Mouse (Mus musculus): Measurements from ENCODE around the gene Gimap1. TPM values are rescaled to one million over a fixed set of nuclear protein-coding genes. Genes with fewer than 3 reads are reported as not detected.

Gimap1 gene
- polyA plus RNA-seq, 1 experiment from 2014 or later = 5.9 TPM

- Histone ChIP-seq H3K36me3 (replicated peaks) (no peaks in the 10 kb centered on the region), H3K27me3 (ENCODE audit: poor library complexity, severe bottlenecking) (no peaks in the 10 kb centered on the region), H3K4me3 (no peak within 1 kb of the TSS), H3K4me1 (0 out of 2 replicates have a peak, but pooled peaks cover 3% of the 10 kb centered on the region), H3K27ac (no peak within 1 kb of the TSS), H3K9me3 (no peaks in the 10 kb centered on the region)
- no peak for DNase-seq (ENCODE audit: extremely low spot score, low spot score)
- 64% methylated on average over 2 of the region's 2 CpGs for WGBS
Observed at GRCm38 (mm10) chr6:48718455-48718854, 20.4 kb upstream of the Gimap1 start, which contains the start of the genes Gm28053 and Gimap7. TSS of gene Gm28053 (plus strand) at chr6:48718607. TSS of gene Gimap7 (plus strand) at chr6:48718621.

- 90% methylated on average over 4 of the region's 4 CpGs for WGBS
- no peak overlapping the region for H3K27ac ChIP-seq
- no peaks in the 10 kb centered on the region for H3K36me3 ChIP-seq (replicated peaks)
- no peak for DNase-seq (ENCODE audit: extremely low spot score, low spot score)
- H3K27me3 ChIP-seq (ENCODE audit: poor library complexity, severe bottlenecking) = no peaks in the 10 kb centered on the region
- no peaks in the 10 kb centered on the region for H3K9me3 ChIP-seq
- peaks cover 9% of the 10 kb centered on the region for H3K4me1 ChIP-seq
- H3K4me3 ChIP-seq = no peak overlapping the region
Observed at GRCm38 (mm10) chr6:48720326-48720725, 18.5 kb upstream of the Gimap1 start.

- H3K9me3 ChIP-seq = no peaks in the 10 kb centered on the region
- DNase-seq (ENCODE audit: extremely low spot score, low spot score) = no peak
- H3K4me3 ChIP-seq = no peak overlapping the region
- WGBS = 88% methylated on average over 8 of the region's 8 CpGs
- peaks cover 14% of the 10 kb centered on the region for H3K4me1 ChIP-seq
- H3K27me3 ChIP-seq (ENCODE audit: poor library complexity, severe bottlenecking) = no peaks in the 10 kb centered on the region
- H3K27ac ChIP-seq = no peak overlapping the region
- no peaks in the 10 kb centered on the region for H3K36me3 ChIP-seq (replicated peaks)
Observed at GRCm38 (mm10) chr6:48723468-48723867, 15.4 kb upstream of the Gimap1 start.

- H3K4me3 ChIP-seq = no peak overlapping the region
- H3K27ac ChIP-seq = no peak overlapping the region
- DNase-seq (ENCODE audit: extremely low spot score, low spot score) = no peak
- peaks cover 14% of the 10 kb centered on the region for H3K4me1 ChIP-seq
- H3K9me3 ChIP-seq = no peaks in the 10 kb centered on the region
- WGBS = 0% methylated on average over 1 of the region's 1 CpGs
- no peaks in the 10 kb centered on the region for H3K27me3 ChIP-seq (ENCODE audit: poor library complexity, severe bottlenecking)
- H3K36me3 ChIP-seq (replicated peaks) = no peaks in the 10 kb centered on the region
Observed at GRCm38 (mm10) chr6:48725476-48725875, 13.4 kb upstream of the Gimap1 start.

- H3K27me3 ChIP-seq (ENCODE audit: poor library complexity, severe bottlenecking) = no peaks in the 10 kb centered on the region
- H3K4me3 ChIP-seq = no peak overlapping the region
- no peak for DNase-seq (ENCODE audit: extremely low spot score, low spot score)
- H3K36me3 ChIP-seq (replicated peaks) = no peaks in the 10 kb centered on the region
- 88% methylated on average over 5 of the region's 5 CpGs for WGBS
- H3K27ac ChIP-seq = no peak overlapping the region
- H3K9me3 ChIP-seq = no peaks in the 10 kb centered on the region
- H3K4me1 ChIP-seq = peaks cover 14% of the 10 kb centered on the region
Observed at GRCm38 (mm10) chr6:48727761-48728160, 11.1 kb upstream of the Gimap1 start.

- Histone ChIP-seq H3K4me3 (no peak overlapping the region), H3K9me3 (no peaks in the 10 kb centered on the region), H3K27ac (no peak overlapping the region), H3K27me3 (ENCODE audit: poor library complexity, severe bottlenecking) (no peaks in the 10 kb centered on the region), H3K4me1 (no peaks in the 10 kb centered on the region), H3K36me3 (replicated peaks) (no peaks in the 10 kb centered on the region)
- WGBS = 60% methylated on average over 8 of the region's 8 CpGs
- no peak for DNase-seq (ENCODE audit: extremely low spot score, low spot score)
Observed at GRCm38 (mm10) chr6:48732864-48733304, 6.0 kb upstream of the Gimap1 start.

GRCm38 (mm10) chr6:48733660-48734059 is 5.2 kb upstream of the Gimap1 start:
- DNase-seq (ENCODE audit: extremely low spot score, low spot score) = no peak
- Histone ChIP-seq H3K36me3 (replicated peaks) (no peaks in the 10 kb centered on the region), H3K27ac (no peak overlapping the region), H3K27me3 (ENCODE audit: poor library complexity, severe bottlenecking) (no peaks in the 10 kb centered on the region), H3K4me1 (no peaks in the 10 kb centered on the region), H3K9me3 (no peaks in the 10 kb centered on the region), H3K4me3 (no peak overlapping the region)
- WGBS = 81% methylated on average over 1 of the region's 1 CpGs

- H3K27ac ChIP-seq = no peak overlapping the region
- no peaks in the 10 kb centered on the region for H3K9me3 ChIP-seq
- no peaks in the 10 kb centered on the region for H3K36me3 ChIP-seq (replicated peaks)
- no peak for DNase-seq (ENCODE audit: extremely low spot score, low spot score)
- H3K4me3 ChIP-seq = no peak overlapping the region
- H3K27me3 ChIP-seq (ENCODE audit: poor library complexity, severe bottlenecking) = peaks cover 20% of the 10 kb centered on the region
- WGBS = 87% methylated on average over 2 of the region's 2 CpGs
- peaks cover 14% of the 10 kb centered on the region for H3K4me1 ChIP-seq
Observed at GRCm38 (mm10) chr6:48737053-48737452, 1.8 kb upstream of the Gimap1 start.

- WGBS = 89% methylated on average over 5 of the region's 5 CpGs
- H3K4me3 ChIP-seq = no peak overlapping the region
- H3K27ac ChIP-seq = no peak overlapping the region
- peaks cover 20% of the 10 kb centered on the region for H3K4me1 ChIP-seq
- no peaks in the 10 kb centered on the region for H3K36me3 ChIP-seq (replicated peaks)
- H3K9me3 ChIP-seq = no peaks in the 10 kb centered on the region
- DNase-seq (ENCODE audit: extremely low spot score, low spot score) = no peak
- H3K27me3 ChIP-seq (ENCODE audit: poor library complexity, severe bottlenecking) = peaks cover 26% of the 10 kb centered on the region
Observed at GRCm38 (mm10) chr6:48737688-48738087, 1.2 kb upstream of the Gimap1 start.

- Histone ChIP-seq H3K9me3 (no peaks in the 10 kb centered on the region), H3K36me3 (replicated peaks) (no peaks in the 10 kb centered on the region), H3K27me3 (ENCODE audit: poor library complexity, severe bottlenecking) (peaks cover 44% of the 10 kb centered on the region), H3K4me1 (peaks cover 25% of the 10 kb centered on the region), H3K27ac (no peak overlapping the region), H3K4me3 (no peak overlapping the region)
- no peak for DNase-seq (ENCODE audit: extremely low spot score, low spot score)
- 97% methylated on average over 3 of the region's 3 CpGs for WGBS
Observed at GRCm38 (mm10) chr6:48739780-48740055, 864 bp downstream of the Gimap1 start.

GRCm38 (mm10) chr6:48740501-48741169 is 1.8 kb downstream of the Gimap1 start:
- Histone ChIP-seq H3K9me3 (no peaks in the 10 kb centered on the region), H3K27ac (no peak overlapping the region), H3K4me1 (peaks cover 25% of the 10 kb centered on the region), H3K36me3 (replicated peaks) (no peaks in the 10 kb centered on the region), H3K4me3 (no peak overlapping the region), H3K27me3 (ENCODE audit: poor library complexity, severe bottlenecking) (peaks cover 45% of the 10 kb centered on the region)
- 68% methylated on average over 3 of the region's 3 CpGs for WGBS
- DNase-seq (ENCODE audit: extremely low spot score, low spot score) = no peak

GRCm38 (mm10) chr6:48741273-48741672 is 2.4 kb downstream of the Gimap1 start:
- Histone ChIP-seq H3K36me3 (replicated peaks) (no peaks in the 10 kb centered on the region), H3K4me1 (peaks cover 27% of the 10 kb centered on the region), H3K9me3 (no peaks in the 10 kb centered on the region), H3K27me3 (ENCODE audit: poor library complexity, severe bottlenecking) (peaks cover 51% of the 10 kb centered on the region), H3K4me3 (no peak overlapping the region), H3K27ac (no peak overlapping the region)
- 36% methylated on average over 3 of the region's 3 CpGs for WGBS
- DNase-seq (ENCODE audit: extremely low spot score, low spot score) = no peak

- peaks cover 52% of the 10 kb centered on the region for H3K27me3 ChIP-seq (ENCODE audit: poor library complexity, severe bottlenecking)
- H3K27ac ChIP-seq = no peak overlapping the region
- WGBS = 41% methylated on average over 9 of the region's 9 CpGs
- DNase-seq (ENCODE audit: extremely low spot score, low spot score) = no peak
- H3K36me3 ChIP-seq (replicated peaks) = no peaks in the 10 kb centered on the region
- H3K4me1 ChIP-seq = peaks cover 28% of the 10 kb centered on the region
- H3K4me3 ChIP-seq = no peak overlapping the region; the same call in 1 of the 2 replicates
- no peaks in the 10 kb centered on the region for H3K9me3 ChIP-seq
Observed at GRCm38 (mm10) chr6:48741711-48742206, 2.9 kb downstream of the Gimap1 start.
